Mouse (Mus musculus): ENCODE measurements around the gene Slc9a3r2. TPM values are rescaled to one million over a fixed set of nuclear protein-coding genes. Genes with fewer than 3 reads are reported as not detected.
A peak's percentile ranks its signal among the peaks of the same experiment; 100 is the strongest.

Gene Slc9a3r2
- total RNA-seq (2021): 10 to 100 TPM; 41.9 to 44.1 TPM
- long read RNA-seq, experiment 1, transcript Slc9a3r2-201 (7 exons, 2,136 nt): major isoform, 46 of 63 reads
- long read RNA-seq, experiment 1, partial matches to known transcripts: 0 of 63 reads
- long read RNA-seq, experiment 1, other reads (novel, unspliced or antisense): 14 of 63 reads
- long read RNA-seq, experiment 2, transcript Slc9a3r2-201 (7 exons, 2,136 nt): major isoform, 54 of 95 reads
- long read RNA-seq, experiment 2, transcript Slc9a3r2-202 (6 exons, 1,717 nt): minor isoform, 5 of 95 reads
- long read RNA-seq, experiment 2, transcript Slc9a3r2-205 (6 exons, 2,035 nt): minor isoform, 6 of 95 reads
- long read RNA-seq, experiment 2, partial matches to known transcripts: 0 of 95 reads
- long read RNA-seq, experiment 2, other reads (novel, unspliced or antisense): 27 of 95 reads

GRCm38 (mm10) chr17:24650070-24650616, at the start of gene Slc9a3r2:
Slc9a3r2 (minus strand) TSS chr17:24650327.
- TF ChIP-seq CTCF (conservative IDR thresholded peaks at IDR 0.05): no peak
- DNase-seq (ENCODE audit: low spot score in 2 of 2): peak in 1 of 2 experiments; percentile 25
- Histone ChIP-seq H3K27ac (peak within 1 kb of the TSS; percentile 91), H3K4me3 (peak within 1 kb of the TSS; percentile 84)

- no peak for TF ChIP-seq CTCF (conservative IDR thresholded peaks at IDR 0.05)
- H3K27ac ChIP-seq: no peak overlapping the region
- H3K4me3 ChIP-seq: no peak overlapping the region
- DNase-seq (ENCODE audit: low spot score in 2 of 2): no peak
Measured at GRCm38 (mm10) chr17:24699473-24699872, 49.3 kb upstream of the Slc9a3r2 start.

- H3K4me3 ChIP-seq: no peak overlapping the region
- TF ChIP-seq CTCF (conservative IDR thresholded peaks at IDR 0.05): no peak
- no peak overlapping the region for H3K27ac ChIP-seq
- no peak for DNase-seq (ENCODE audit: low spot score in 2 of 2)
Measured at GRCm38 (mm10) chr17:24698715-24699114, 48.6 kb upstream of the Slc9a3r2 start.

GRCm38 (mm10) chr17:24697985-24698384, 47.9 kb upstream of the Slc9a3r2 start:
- DNase-seq (ENCODE audit: low spot score in 2 of 2): no peak
- no peak overlapping the region for H3K4me3 ChIP-seq
- H3K27ac ChIP-seq: no peak overlapping the region
- TF ChIP-seq CTCF (conservative IDR thresholded peaks at IDR 0.05): no peak

- peak; percentile 56 for TF ChIP-seq CTCF (conservative IDR thresholded peaks at IDR 0.05)
- Histone ChIP-seq H3K4me3 (peak within 1 kb of the TSS; percentile 81), H3K27ac (peak within 1 kb of the TSS; percentile 92)
- peak; percentile 74 to 77 for DNase-seq (ENCODE audit: low spot score in 2 of 2)
Measured at GRCm38 (mm10) chr17:24696011-24696697, 46.0 kb upstream of the Slc9a3r2 start, which contains the start of the genes Gfer and Noxo1. Gfer (minus strand) TSS chr17:24696156. Noxo1 (plus strand) TSS chr17:24696234.

- DNase-seq (ENCODE audit: low spot score in 2 of 2): no peak
- Histone ChIP-seq H3K4me3 (peak overlapping the region; percentile 81), H3K27ac (peak overlapping the region; percentile 88)
- TF ChIP-seq CTCF (conservative IDR thresholded peaks at IDR 0.05): no peak
Measured at GRCm38 (mm10) chr17:24695326-24696010, 45.3 kb upstream of the Slc9a3r2 start.

- TF ChIP-seq CTCF (conservative IDR thresholded peaks at IDR 0.05): no peak
- H3K4me3 ChIP-seq: no peak overlapping the region
- no peak overlapping the region for H3K27ac ChIP-seq
- DNase-seq (ENCODE audit: low spot score in 2 of 2): no peak
Measured at GRCm38 (mm10) chr17:24692385-24692784, 42.3 kb upstream of the Slc9a3r2 start.

- Histone ChIP-seq H3K4me3 (peak within 1 kb of the TSS; percentile 89), H3K27ac (peak within 1 kb of the TSS; percentile 98)
- peak in 1 of 2 experiments; percentile 55 for DNase-seq (ENCODE audit: low spot score in 2 of 2)
- TF ChIP-seq CTCF (conservative IDR thresholded peaks at IDR 0.05): no peak; the same call in 1 of the 2 replicates
Measured at GRCm38 (mm10) chr17:24689251-24690081, 39.3 kb upstream of the Slc9a3r2 start, which contains the start of gene Syngr3. Syngr3 (minus strand) TSS chr17:24689955.

GRCm38 (mm10) chr17:24687599-24687998, 37.5 kb upstream of the Slc9a3r2 start:
- Histone ChIP-seq H3K4me3 (peak overlapping the region; percentile 89), H3K27ac (no peak overlapping the region)
- no peak for DNase-seq (ENCODE audit: low spot score in 2 of 2)
- TF ChIP-seq CTCF (conservative IDR thresholded peaks at IDR 0.05): no peak

GRCm38 (mm10) chr17:24687146-24687595, 37.0 kb upstream of the Slc9a3r2 start:
- H3K4me3 ChIP-seq: peak overlapping the region; percentile 89
- no peak for DNase-seq (ENCODE audit: low spot score in 2 of 2)
- no peak overlapping the region for H3K27ac ChIP-seq
- TF ChIP-seq CTCF (conservative IDR thresholded peaks at IDR 0.05): no peak

- no peak for DNase-seq (ENCODE audit: low spot score in 2 of 2)
- TF ChIP-seq CTCF (conservative IDR thresholded peaks at IDR 0.05): no peak
- H3K4me3 ChIP-seq: no peak overlapping the region
- H3K27ac ChIP-seq: no peak overlapping the region
Measured at GRCm38 (mm10) chr17:24686514-24686913, 36.4 kb upstream of the Slc9a3r2 start.
